8 mouse cellular contexts compared by ENCODE assay signal in the genomic region with DNA sequence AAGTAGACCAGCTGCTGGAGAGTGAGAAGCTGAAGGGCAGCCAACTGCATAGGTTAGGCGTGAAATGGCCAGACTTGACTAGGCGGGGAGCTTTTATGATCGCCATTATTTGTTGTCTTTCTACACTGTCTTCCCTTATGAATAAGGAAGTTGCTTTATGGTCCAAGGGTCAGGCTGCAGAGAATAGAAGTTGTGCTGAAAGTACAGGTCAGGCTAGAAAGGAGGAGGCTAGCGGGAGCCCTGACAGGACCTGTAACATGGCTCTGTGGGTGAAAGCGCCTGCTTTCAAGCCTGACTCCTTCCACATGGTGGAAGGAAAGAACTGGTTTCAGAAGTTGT. TPM values are rescaled to one million over a fixed set of nuclear protein-coding genes. Genes with fewer than 3 reads are reported as not detected.
A peak's percentile ranks its signal among the peaks of the same experiment; 100 is the strongest.
DNase-seq lines count a peak whose midpoint lies in the region; ATAC-seq and TF ChIP-seq lines count a peak whose summit lies in the region.

No protein-coding gene starts in this region.

- 87% methylated on average over 5 of the region's 5 CpGs for WGBS in forebrain, embryonic 14.5 days
- 88% methylated on average over 5 of the region's 5 CpGs for WGBS in forebrain, embryonic 11.5 days
- 81% methylated on average over 5 of the region's 5 CpGs for WGBS in liver, embryonic 12.5 days (ENCODE audit: insufficient replicate concordance)
- 43% methylated on average over 5 of the region's 5 CpGs for WGBS in hindbrain, embryonic 15.5 days
- 82% methylated on average over 5 of the region's 5 CpGs for WGBS in midbrain, postnatal 0 days

- TF ChIP-seq CTCF in midbrain, postnatal 0 days (IDR thresholded peaks at IDR 0.05), result no peak

- H3K9ac ChIP-seq in forebrain, embryonic 14.5 days (ENCODE audit: low read length), result no peak overlapping the region
- H3K9ac ChIP-seq in forebrain, embryonic 11.5 days (ENCODE audit: low read length), result no peak overlapping the region
- H3K9ac ChIP-seq in liver, embryonic 12.5 days, result no peak overlapping the region
- H3K9ac ChIP-seq in hindbrain, embryonic 15.5 days, result no peak overlapping the region
- no peak overlapping the region for H3K9ac ChIP-seq in midbrain, postnatal 0 days (replicated peaks; ENCODE audit: low read length, poor library complexity, severe bottlenecking)

- no peak overlapping the region for H3K4me3 ChIP-seq in forebrain, embryonic 14.5 days (ENCODE audit: low read depth, low read length)
- no peak overlapping the region for H3K4me3 ChIP-seq in forebrain, embryonic 11.5 days (ENCODE audit: low read depth, low read length)
- no peak overlapping the region for H3K4me3 ChIP-seq in liver, embryonic 12.5 days
- no peak overlapping the region for H3K4me3 ChIP-seq in hindbrain, embryonic 15.5 days
- H3K4me3 ChIP-seq in midbrain, postnatal 0 days (ENCODE audit: low read depth, low read length), result no peak overlapping the region

- peaks cover 78% of the 10 kb centered on the region for H3K36me3 ChIP-seq in forebrain, embryonic 14.5 days (ENCODE audit: control insufficient read depth, insufficient read depth, low read length)
- H3K36me3 ChIP-seq in forebrain, embryonic 11.5 days (ENCODE audit: control insufficient read depth, insufficient read depth, low read length), result peaks cover 4% of the 10 kb centered on the region; the same call in 1 of the 2 replicates
- H3K36me3 ChIP-seq in liver, embryonic 12.5 days, result peaks cover 74% of the 10 kb centered on the region
- H3K36me3 ChIP-seq in hindbrain, embryonic 15.5 days, result peaks cover 58% of the 10 kb centered on the region
- H3K36me3 ChIP-seq in midbrain, postnatal 0 days (ENCODE audit: insufficient read depth, low read length), result peaks cover 55% of the 10 kb centered on the region

- H3K27ac ChIP-seq in forebrain, embryonic 14.5 days (ENCODE audit: low read depth, low read length), result 0 out of 2 replicates have a peak overlapping the region, but pooled peaks have one; percentile 31
- no peak overlapping the region for H3K27ac ChIP-seq in forebrain, embryonic 11.5 days (ENCODE audit: low read depth, low read length)
- no peak overlapping the region for H3K27ac ChIP-seq in liver, embryonic 12.5 days
- peak overlapping the region; percentile 76 for H3K27ac ChIP-seq in hindbrain, embryonic 15.5 days (replicated peaks)
- H3K27ac ChIP-seq in midbrain, postnatal 0 days (ENCODE audit: low read depth, low read length), result peak overlapping the region; percentile 33; the same call in 1 of the 2 replicates

- H3K4me2 ChIP-seq in forebrain, embryonic 14.5 days (ENCODE audit: low read length), result no peak overlapping the region
- H3K4me2 ChIP-seq in forebrain, embryonic 11.5 days (ENCODE audit: low read depth, low read length, severe bottlenecking), result no peak overlapping the region
- no peak overlapping the region for H3K4me2 ChIP-seq in liver, embryonic 12.5 days
- H3K4me2 ChIP-seq in hindbrain, embryonic 15.5 days, result no peak overlapping the region
- no peak overlapping the region for H3K4me2 ChIP-seq in midbrain, postnatal 0 days (ENCODE audit: low read depth, low read length, poor library complexity, severe bottlenecking)

- DNase-seq in forebrain, embryonic 14.5 days (ENCODE audit: low spot score), result no peak
- DNase-seq in forebrain, embryonic 11.5 days (ENCODE audit: low spot score), result no peak
- DNase-seq in liver, result no peak
- DNase-seq in midbrain, postnatal 0 days (ENCODE audit: low spot score), result no peak
- no peak for DNase-seq in thymus, adult 18-20 months
- no peak for DNase-seq in retina, postnatal 1 day

- 0 out of 2 replicates have a peak, but pooled peaks have one; percentile 4 for ATAC-seq in forebrain, embryonic 14.5 days
- no peak for ATAC-seq in forebrain, embryonic 11.5 days (replicated peaks; ENCODE audit: low FRiP score)
- 0 out of 2 replicates have a peak, but pooled peaks have one; percentile 40 for ATAC-seq in liver, embryonic 12.5 days
- ATAC-seq in hindbrain, embryonic 15.5 days (ENCODE audit: low FRiP score, low read depth), result no peak
- ATAC-seq in midbrain, postnatal 0 days (ENCODE audit: low FRiP score), result no peak

- no peaks in the 10 kb centered on the region for H3K9me3 ChIP-seq in forebrain, embryonic 14.5 days (replicated peaks; ENCODE audit: control insufficient read depth, low read length)
- no peaks in the 10 kb centered on the region for H3K9me3 ChIP-seq in forebrain, embryonic 11.5 days (ENCODE audit: control insufficient read depth, low read length)
- H3K9me3 ChIP-seq in liver, embryonic 12.5 days (replicated peaks), result no peaks in the 10 kb centered on the region
- H3K9me3 ChIP-seq in hindbrain, embryonic 15.5 days, result no peaks in the 10 kb centered on the region
- no peaks in the 10 kb centered on the region for H3K9me3 ChIP-seq in midbrain, postnatal 0 days (ENCODE audit: low read length)

- peaks cover 5% of the 10 kb centered on the region; the same call in 1 of the 2 replicates for H3K4me1 ChIP-seq in forebrain, embryonic 14.5 days (ENCODE audit: control insufficient read depth, insufficient read depth, low read length)
- H3K4me1 ChIP-seq in forebrain, embryonic 11.5 days (replicated peaks; ENCODE audit: control insufficient read depth, insufficient read depth, low read length), result no peaks in the 10 kb centered on the region
- no peaks in the 10 kb centered on the region for H3K4me1 ChIP-seq in liver, embryonic 12.5 days
- peaks cover 12% of the 10 kb centered on the region; the same call in 1 of the 2 replicates for H3K4me1 ChIP-seq in hindbrain, embryonic 15.5 days (replicated peaks)
- H3K4me1 ChIP-seq in midbrain, postnatal 0 days (ENCODE audit: insufficient read depth, low read length), result no peaks in the 10 kb centered on the region

- H3K27me3 ChIP-seq in forebrain, embryonic 14.5 days (replicated peaks; ENCODE audit: control insufficient read depth, insufficient read depth, low read length), result no peaks in the 10 kb centered on the region
- no peaks in the 10 kb centered on the region for H3K27me3 ChIP-seq in forebrain, embryonic 11.5 days (ENCODE audit: control insufficient read depth, insufficient read depth, low read length)
- H3K27me3 ChIP-seq in liver, embryonic 12.5 days (replicated peaks), result no peaks in the 10 kb centered on the region
- H3K27me3 ChIP-seq in hindbrain, embryonic 15.5 days, result no peaks in the 10 kb centered on the region
- no peaks in the 10 kb centered on the region for H3K27me3 ChIP-seq in midbrain, postnatal 0 days (ENCODE audit: insufficient read depth, low read length)

RNA-seq across cellular contexts. Expression of a gene that starts 28.4 kb away (rescaled TPM):
- 3.7 and 5.2 TPM in 2 replicates for polyA plus RNA-seq in forebrain, embryonic 14.5 days (2014; fragmentation: Nextera tagmentation; extraction: Ambion mirVana)
- polyA plus RNA-seq in forebrain, embryonic 11.5 days (2014; fragmentation: Nextera tagmentation; extraction: Ambion mirVana), result 4.3 and 4.6 TPM in 2 replicates
- 1.0 and 1.7 TPM in 2 replicates for polyA plus RNA-seq in liver, embryonic 12.5 days (2016; fragmentation: Nextera tagmentation; extraction: Ambion mirVana)
- 2.6 and 2.9 TPM in 2 replicates for polyA plus RNA-seq in hindbrain, embryonic 15.5 days (2015; fragmentation: Nextera tagmentation; extraction: Ambion mirVana)
- total RNA-seq in midbrain, postnatal 0 days (2014; rRNA removed), result 11.7 and 16.1 TPM in 2 replicates
- polyA plus RNA-seq in midbrain, postnatal 0 days (2015; fragmentation: Nextera tagmentation; extraction: Ambion mirVana), result 1.1 and 2.7 TPM in 2 replicates

RNA-seq across cellular contexts. Expression of a gene that starts 48.5 kb away (rescaled TPM):
- 20.4 and 26.6 TPM in 2 replicates for polyA plus RNA-seq in forebrain, embryonic 14.5 days (2014; fragmentation: Nextera tagmentation; extraction: Ambion mirVana)
- 14.4 and 14.8 TPM in 2 replicates for polyA plus RNA-seq in forebrain, embryonic 11.5 days (2014; fragmentation: Nextera tagmentation; extraction: Ambion mirVana)
- polyA plus RNA-seq in liver, embryonic 12.5 days (2016; fragmentation: Nextera tagmentation; extraction: Ambion mirVana), result 6.5 and 7.6 TPM in 2 replicates
- 26.7 and 31.5 TPM in 2 replicates for polyA plus RNA-seq in hindbrain, embryonic 15.5 days (2015; fragmentation: Nextera tagmentation; extraction: Ambion mirVana)
- 24.2 and 28.6 TPM in 2 replicates for total RNA-seq in midbrain, postnatal 0 days (2014; rRNA removed)
- 29.5 and 30.9 TPM in 2 replicates for polyA plus RNA-seq in midbrain, postnatal 0 days (2015; fragmentation: Nextera tagmentation; extraction: Ambion mirVana)

Comparison
In these comparisons a context has a peak if more than half of its experiments do, and no peak if none do; other contexts are left out.
1. ATAC-seq: peak in forebrain, embryonic 14.5 days (single experiment) and liver, embryonic 12.5 days (single experiment); none in forebrain, embryonic 11.5 days (single experiment), hindbrain, embryonic 15.5 days (single experiment) and midbrain, postnatal 0 days (single experiment).
2. H3K27ac ChIP-seq: peak in forebrain, embryonic 14.5 days (single experiment), hindbrain, embryonic 15.5 days (single experiment) and midbrain, postnatal 0 days (single experiment); none in forebrain, embryonic 11.5 days (single experiment) and liver, embryonic 12.5 days (single experiment).